Mouse (Mus musculus): Measurements from ENCODE around the gene Ccdc9b.

Gene Ccdc9b

GRCm38 (mm10) chr2:118776295-118776694 lies 13.8 kb upstream of the Ccdc9b start:
- no peak for DNase-seq (ENCODE audit: low spot score)

GRCm38 (mm10) chr2:118775846-118776245 lies 13.4 kb upstream of the Ccdc9b start:
- no peak for DNase-seq (ENCODE audit: low spot score)

- no peak for DNase-seq (ENCODE audit: low spot score)
These were observed 12.9 kb upstream of the Ccdc9b start for GRCm38 (mm10) chr2:118775396-118775795.

- no peak for DNase-seq (ENCODE audit: low spot score)
These were observed 12.1 kb upstream of the Ccdc9b start for GRCm38 (mm10) chr2:118774536-118774935.

GRCm38 (mm10) chr2:118772158-118772874 lies 9.9 kb upstream of the Ccdc9b start, which contains the start of gene Phgr1:
Phgr1 (plus strand) TSS chr2:118772769.
- DNase-seq (ENCODE audit: low spot score), result no peak

GRCm38 (mm10) chr2:118766041-118767033 lies 3.9 kb upstream of the Ccdc9b start:
- DNase-seq (ENCODE audit: low spot score), result no peak

- DNase-seq (ENCODE audit: low spot score), result no peak
These were observed 2.4 kb upstream of the Ccdc9b start for GRCm38 (mm10) chr2:118764875-118765274.

GRCm38 (mm10) chr2:118764094-118764831 lies 1.8 kb upstream of the Ccdc9b start:
- no peak for DNase-seq (ENCODE audit: low spot score)

GRCm38 (mm10) chr2:118763469-118763868 lies 1.0 kb upstream of the Ccdc9b start:
- no peak for DNase-seq (ENCODE audit: low spot score)

- DNase-seq (ENCODE audit: low spot score), result no peak
These were observed 305 bp upstream of the Ccdc9b start for GRCm38 (mm10) chr2:118762784-118763148.

- no peak for DNase-seq (ENCODE audit: low spot score)
These were observed 1.1 kb downstream of the Ccdc9b start for GRCm38 (mm10) chr2:118761358-118761757.

- DNase-seq (ENCODE audit: low spot score), result no peak
These were observed 2.0 kb downstream of the Ccdc9b start for GRCm38 (mm10) chr2:118760311-118761025.

- no peak for DNase-seq (ENCODE audit: low spot score)
These were observed 2.6 kb downstream of the Ccdc9b start for GRCm38 (mm10) chr2:118759828-118760227.

- DNase-seq (ENCODE audit: low spot score), result no peak
These were observed 6.4 kb downstream of the Ccdc9b start for GRCm38 (mm10) chr2:118756103-118756502.

- no peak for DNase-seq (ENCODE audit: low spot score)
These were observed 7.1 kb downstream of the Ccdc9b start for GRCm38 (mm10) chr2:118755407-118755806.

GRCm38 (mm10) chr2:118754143-118754542 lies 8.3 kb downstream of the Ccdc9b start:
- DNase-seq (ENCODE audit: low spot score), result no peak

GRCm38 (mm10) chr2:118752792-118753108 lies 9.7 kb downstream of the Ccdc9b start:
- DNase-seq (ENCODE audit: low spot score), result no peak

GRCm38 (mm10) chr2:118751896-118752791 lies 10.3 kb downstream of the Ccdc9b start:
- DNase-seq (ENCODE audit: low spot score), result no peak

- no peak for DNase-seq (ENCODE audit: low spot score)
These were observed 12.0 kb downstream of the Ccdc9b start for GRCm38 (mm10) chr2:118750476-118750875.

GRCm38 (mm10) chr2:118749341-118749884 lies 13.0 kb downstream of the Ccdc9b start:
- peak; percentile 38 for DNase-seq (ENCODE audit: low spot score)

All from testis, postnatal 14 days (tissue).